ENCODE assay signal across 28 mouse cellular contexts in genomic region chr7:65532689-65533088, GRCm38 (mm10). TPM values are rescaled to one million over a fixed set of nuclear protein-coding genes. Genes with fewer than 3 reads are reported as not detected.
DNase-seq lines count a peak whose midpoint lies in the region; ATAC-seq and TF ChIP-seq lines count a peak whose summit lies in the region.
"Had no signal": no experiment of that assay in that cellular context is flagged by ENCODE, and none has a peak within 500 bp of the region (broad histone marks: within the 10 kb centered on the region; RNA-seq: fewer than 3 reads in every experiment).

No protein-coding gene starts in this region.

- H3K4me1 ChIP-seq in hindbrain, embryonic 11.5 days (replicated peaks; ENCODE audit: control insufficient read depth, insufficient read depth, low read length), result no peaks in the 10 kb centered on the region
- peaks cover 5% of the 10 kb centered on the region; the same call in 1 of the 2 replicates for H3K4me1 ChIP-seq in hindbrain, embryonic 13.5 days (replicated peaks)
- H3K4me1 ChIP-seq in hindbrain, postnatal 0 days (ENCODE audit: insufficient read depth, low read length), result no peaks in the 10 kb centered on the region
- H3K4me1 ChIP-seq: embryonic facial prominence, embryonic 12.5 days; liver, embryonic 15.5 days; lung, embryonic 15.5 days; neural tube, embryonic 13.5 days had no signal

- peaks cover 33% of the 10 kb centered on the region; the same call in 1 of the 2 replicates for H3K27me3 ChIP-seq in hindbrain, embryonic 11.5 days (ENCODE audit: control insufficient read depth, insufficient read depth, low read length)
- peaks cover 65% of the 10 kb centered on the region for H3K27me3 ChIP-seq in hindbrain, embryonic 13.5 days
- H3K27me3 ChIP-seq in hindbrain, postnatal 0 days (ENCODE audit: insufficient read depth, low read length), result no peaks in the 10 kb centered on the region
- H3K27me3 ChIP-seq: Patski had no signal

- DNase-seq in hindbrain, embryonic 11.5 days (ENCODE audit: low spot score), result peak; percentile 47
- DNase-seq in brain, embryonic 14.5 days (ENCODE audit: low read depth), result peak; percentile 74
- peak; percentile 38 for DNase-seq in embryo, embryonic 9.5 days (ENCODE audit: extremely low spot score)
- peak; percentile 57 for DNase-seq in hindbrain, postnatal 0 days (ENCODE audit: low spot score)
- DNase-seq in right cerebral cortex, adult 18-20 months, result no peak
- no peak for DNase-seq in right cerebral cortex, adult 2 months (ENCODE audit: low spot score in 2 of 2)
- DNase-seq: adrenal gland, adult 8-10 months; cerebellum, adult 8-10 months; cerebellum, postnatal 36 days; gastrocnemius, adult 2 months; heart, postnatal 36 days; kidney, adult 9 months; kidney, postnatal 14 days; liver; lung, postnatal 4 days; retina, postnatal 1 day; right cerebral cortex, postnatal 4 days; thymus, postnatal 14 days had no signal

- TF ChIP-seq CTCF in brain, embryonic 14.5 days (IDR thresholded peaks at IDR 0.05; ENCODE audit: borderline replicate concordance, extremely low read depth, insufficient read depth, insufficient read length), result no peak
- no peak for TF ChIP-seq CTCF in hindbrain, postnatal 0 days (IDR thresholded peaks at IDR 0.05; ENCODE audit: low read depth)

- TF ChIP-seq POLR2A in brain, embryonic 14.5 days (IDR thresholded peaks at IDR 0.05; ENCODE audit: borderline replicate concordance, extremely low read depth, insufficient read depth, insufficient read length, poor library complexity, severe bottlenecking), result no peak

- H3K27ac ChIP-seq in hindbrain, embryonic 11.5 days (ENCODE audit: low read depth, low read length), result no peak overlapping the region
- no peak overlapping the region for H3K27ac ChIP-seq in hindbrain, embryonic 13.5 days
- H3K27ac ChIP-seq in hindbrain, postnatal 0 days, result no peak overlapping the region
- H3K27ac ChIP-seq: embryonic facial prominence, embryonic 12.5 days; gastrocnemius, adult 2 months; heart, embryonic 15.5 days; limb, embryonic 10.5 days; liver, embryonic 15.5 days; lung, embryonic 15.5 days; neural tube, embryonic 13.5 days had no signal

- H3K4me2 ChIP-seq in hindbrain, embryonic 11.5 days (replicated peaks; ENCODE audit: low read depth, low read length), result no peak overlapping the region
- no peak overlapping the region for H3K4me2 ChIP-seq in hindbrain, embryonic 13.5 days
- no peak overlapping the region for H3K4me2 ChIP-seq in hindbrain, postnatal 0 days (ENCODE audit: low read depth, low read length)
- H3K4me2 ChIP-seq: embryonic facial prominence, embryonic 12.5 days; heart, embryonic 15.5 days; liver, embryonic 15.5 days; lung, embryonic 15.5 days; neural tube, embryonic 13.5 days had no signal

- no peak overlapping the region for H3K4me3 ChIP-seq in hindbrain, embryonic 11.5 days (ENCODE audit: low read depth, low read length)
- no peak overlapping the region for H3K4me3 ChIP-seq in hindbrain, embryonic 13.5 days
- H3K4me3 ChIP-seq in hindbrain, postnatal 0 days (ENCODE audit: low read length), result no peak overlapping the region
- H3K4me3 ChIP-seq: embryonic facial prominence, embryonic 12.5 days; erythroblast, embryonic 14.5 days; gastrocnemius, adult 2 months; heart, embryonic 15.5 days; limb, embryonic 10.5 days; liver, embryonic 15.5 days; lung, embryonic 15.5 days; myocyte; neural tube, embryonic 13.5 days had no signal

- WGBS in hindbrain, embryonic 11.5 days, result 21% methylated on average over 4 of the region's 4 CpGs
- 8% methylated on average over 4 of the region's 4 CpGs for WGBS in hindbrain, embryonic 13.5 days
- 9% methylated on average over 4 of the region's 4 CpGs for WGBS in hindbrain, postnatal 0 days

- H3K9ac ChIP-seq in hindbrain, embryonic 11.5 days (ENCODE audit: low read depth, low read length), result no peak overlapping the region
- H3K9ac ChIP-seq in hindbrain, embryonic 13.5 days, result no peak overlapping the region
- no peak overlapping the region for H3K9ac ChIP-seq in hindbrain, postnatal 0 days (replicated peaks; ENCODE audit: low read length)
- H3K9ac ChIP-seq: embryonic facial prominence, embryonic 12.5 days; heart, embryonic 15.5 days; liver, embryonic 15.5 days; lung, embryonic 15.5 days; neural tube, embryonic 13.5 days had no signal

- no peaks in the 10 kb centered on the region for H3K36me3 ChIP-seq in hindbrain, embryonic 11.5 days (ENCODE audit: control insufficient read depth, insufficient read depth, low read length)
- H3K36me3 ChIP-seq in hindbrain, embryonic 13.5 days, result no peaks in the 10 kb centered on the region
- no peaks in the 10 kb centered on the region for H3K36me3 ChIP-seq in hindbrain, postnatal 0 days (ENCODE audit: insufficient read depth, low read length)
- H3K36me3 ChIP-seq: embryonic facial prominence, embryonic 12.5 days; heart, embryonic 15.5 days; limb, embryonic 10.5 days; liver, embryonic 15.5 days; lung, embryonic 15.5 days; neural tube, embryonic 13.5 days had no signal

- peak; percentile 56 for ATAC-seq in hindbrain, embryonic 11.5 days (ENCODE audit: low FRiP score)
- ATAC-seq in hindbrain, embryonic 13.5 days (ENCODE audit: low FRiP score), result no peak
- ATAC-seq in hindbrain, postnatal 0 days, result peak; percentile 86
- ATAC-seq: Patski had no signal

- peaks cover 6% of the 10 kb centered on the region; the same call in 1 of the 2 replicates for H3K9me3 ChIP-seq in hindbrain, embryonic 11.5 days (ENCODE audit: control insufficient read depth, low read length)
- H3K9me3 ChIP-seq in hindbrain, embryonic 13.5 days, result peaks cover 12% of the 10 kb centered on the region; the same call in 1 of the 2 replicates
- H3K9me3 ChIP-seq in hindbrain, postnatal 0 days (ENCODE audit: low read length), result no peaks in the 10 kb centered on the region
- H3K9me3 ChIP-seq: embryonic facial prominence, embryonic 12.5 days; heart, embryonic 15.5 days; limb, embryonic 10.5 days; liver, embryonic 15.5 days; lung, embryonic 15.5 days; neural tube, embryonic 13.5 days had no signal

RNA-seq across cellular contexts. Expression of gene Tjp1, which starts 5.1 kb away (rescaled TPM):
- polyA plus RNA-seq in hindbrain, embryonic 11.5 days (2014; fragmentation: Nextera tagmentation; extraction: Ambion mirVana), result 17.4 and 22.8 TPM in 2 replicates
- 26.1 and 29.4 TPM in 2 replicates for polyA plus RNA-seq in hindbrain, embryonic 13.5 days (2015; fragmentation: Nextera tagmentation; extraction: Ambion mirVana)
- 29.6 and 44.8 TPM in 2 replicates for polyA plus RNA-seq in brain, embryonic 14.5 days (2012; rRNA removed)
- total RNA-seq in hindbrain, postnatal 0 days (2014; rRNA removed), result 46.2 and 69.5 TPM in 2 replicates
- polyA plus RNA-seq in hindbrain, postnatal 0 days (2015; fragmentation: Nextera tagmentation; extraction: Ambion mirVana), result 20.2 and 24.2 TPM in 2 replicates

Comparison
In these comparisons a context has a peak if more than half of its experiments do, and no peak if none do; other contexts are left out.
1. DNase-seq: peak in hindbrain, embryonic 11.5 days (single experiment), brain, embryonic 14.5 days (single experiment), embryo, embryonic 9.5 days (single experiment) and hindbrain, postnatal 0 days (single experiment); none in right cerebral cortex, adult 18-20 months (single experiment) and right cerebral cortex, adult 2 months (0 of 2).